Mouse (Mus musculus) left cerebral cortex, adult 2 months (tissue): ENCODE measurements at regions not wholly inside any gene's neighbourhood (a gene's known extent, or its start where the extent isn't known, plus 50 kb on each side); places are given as distances from the start of the nearest gene placed in this dataset.

ENCODE experiments used
- DNase-seq, 2 experiments: peaks; one replicate each; pipeline ENCODE4 v3.0.0; 2021 to 2022; ENCODE audit warnings: low spot score in 2 of 2, mixed read lengths in 1 of 2; ENCODE audit errors: extremely low spot score in 1 of 2
- H3K27ac ChIP-seq: fragments of 200-600 bp; 2 replicates; pipeline ENCODE4 v1.8.1; 2022
- H3K4me3 ChIP-seq: fragments of 200-600 bp; 2 replicates; pipeline ENCODE4 v1.8.1; 2022
- CTCF ChIP-seq: fragments of 200-600 bp; IDR thresholded peaks from 2 replicates; pipeline ENCODE4 v1.8.1; 2022; ENCODE audit warnings: antibody characterized with exemption, mild to moderate bottlenecking, moderate library complexity
- intact Hi-C: fragments of 180-260 bp; cut with DNase I; formaldehyde crosslinking; loops from one replicate; pipeline ENCODE4 v1.15.1; 2025

GRCm38 (mm10) chr16:77444647-77445046 lies 157.2 kb downstream of the Gm11146 start:
- intact Hi-C loops = loop anchor here (2.0 to 10.0 kb wide), 3 partner anchors 192 to 710 kb away; no protein-coding TSS in a partner anchor
- no peak for TF ChIP-seq CTCF
- DNase-seq = no peak
- Histone ChIP-seq H3K4me3 (no peak overlapping the region), H3K27ac (no peak overlapping the region)

GRCm38 (mm10) chr16:77444006-77444405 lies 157.9 kb downstream of the Gm11146 start:
- no peak overlapping the region for H3K27ac ChIP-seq
- intact Hi-C loops = loop anchor here (2.0 to 10.0 kb wide), 3 partner anchors 191 to 711 kb away; no protein-coding TSS in a partner anchor
- TF ChIP-seq CTCF = peak; percentile 76

GRCm38 (mm10) chr16:77443318-77443717 lies 158.6 kb downstream of the Gm11146 start:
- intact Hi-C loops = loop anchor here (5.0 to 10.0 kb wide), 2 partner anchors 316 to 711 kb away; no protein-coding TSS in a partner anchor
- TF ChIP-seq CTCF = no peak
- DNase-seq = no peak
- Histone ChIP-seq H3K27ac (no peak overlapping the region), H3K4me3 (no peak overlapping the region)

More at GRCm38 (mm10) chr16:77444006-77444405, 157.9 kb downstream of the Gm11146 start:
- DNase-seq = no peak
- no peak overlapping the region for H3K4me3 ChIP-seq

DNA sequence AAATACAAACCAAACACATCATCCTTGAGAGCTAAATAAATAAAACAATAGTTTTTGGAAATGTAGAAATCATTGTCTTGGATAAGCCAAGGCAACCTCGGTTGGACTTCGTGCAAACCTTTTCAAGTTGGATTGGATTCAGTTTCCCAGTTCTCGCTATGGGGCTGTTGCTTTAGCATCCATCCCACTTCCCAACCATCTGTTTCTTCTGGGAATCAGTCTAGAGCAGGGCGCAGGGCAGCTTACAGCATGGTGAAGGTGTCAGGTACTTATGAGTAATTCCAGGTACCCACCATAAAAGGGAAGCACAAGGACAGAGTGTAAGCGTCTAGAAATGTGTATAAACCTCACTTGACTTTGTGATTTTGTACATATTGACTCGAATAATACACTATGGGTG lies 159.0 kb downstream of the Gm11146 start:
- no peak for TF ChIP-seq CTCF
- intact Hi-C loops = loop anchor here (5.0 to 10.0 kb wide), 2 partner anchors 316 to 712 kb away; no protein-coding TSS in a partner anchor
- DNase-seq = no peak

DNA sequence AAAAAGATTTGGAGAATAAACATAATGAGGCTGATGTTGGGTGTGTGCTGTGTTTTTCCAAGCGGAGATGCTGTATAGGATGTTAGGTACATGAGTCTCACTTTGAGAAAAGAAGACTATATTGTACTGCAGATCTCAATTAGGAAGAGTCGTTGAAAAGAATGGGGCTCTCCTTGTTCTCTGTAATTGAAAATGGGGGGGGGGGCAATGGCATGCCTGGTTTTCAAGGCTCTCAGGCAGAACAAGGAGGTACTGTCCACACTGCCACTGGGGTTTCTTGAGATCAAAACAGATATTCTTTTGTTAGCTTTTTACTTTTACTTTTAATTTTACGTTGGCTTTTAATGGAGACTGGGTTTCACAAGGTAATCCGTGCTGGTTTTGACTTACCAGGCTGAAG lies 170.5 kb downstream of the Gm11146 start:
- intact Hi-C loops = no loop called here
- Histone ChIP-seq H3K27ac (no peak overlapping the region), H3K4me3 (no peak overlapping the region)
- no peak for TF ChIP-seq CTCF
- DNase-seq = no peak

More for the DNA sequence above, 159.0 kb downstream of the Gm11146 start:
- Histone ChIP-seq H3K27ac (no peak overlapping the region), H3K4me3 (no peak overlapping the region)

DNA sequence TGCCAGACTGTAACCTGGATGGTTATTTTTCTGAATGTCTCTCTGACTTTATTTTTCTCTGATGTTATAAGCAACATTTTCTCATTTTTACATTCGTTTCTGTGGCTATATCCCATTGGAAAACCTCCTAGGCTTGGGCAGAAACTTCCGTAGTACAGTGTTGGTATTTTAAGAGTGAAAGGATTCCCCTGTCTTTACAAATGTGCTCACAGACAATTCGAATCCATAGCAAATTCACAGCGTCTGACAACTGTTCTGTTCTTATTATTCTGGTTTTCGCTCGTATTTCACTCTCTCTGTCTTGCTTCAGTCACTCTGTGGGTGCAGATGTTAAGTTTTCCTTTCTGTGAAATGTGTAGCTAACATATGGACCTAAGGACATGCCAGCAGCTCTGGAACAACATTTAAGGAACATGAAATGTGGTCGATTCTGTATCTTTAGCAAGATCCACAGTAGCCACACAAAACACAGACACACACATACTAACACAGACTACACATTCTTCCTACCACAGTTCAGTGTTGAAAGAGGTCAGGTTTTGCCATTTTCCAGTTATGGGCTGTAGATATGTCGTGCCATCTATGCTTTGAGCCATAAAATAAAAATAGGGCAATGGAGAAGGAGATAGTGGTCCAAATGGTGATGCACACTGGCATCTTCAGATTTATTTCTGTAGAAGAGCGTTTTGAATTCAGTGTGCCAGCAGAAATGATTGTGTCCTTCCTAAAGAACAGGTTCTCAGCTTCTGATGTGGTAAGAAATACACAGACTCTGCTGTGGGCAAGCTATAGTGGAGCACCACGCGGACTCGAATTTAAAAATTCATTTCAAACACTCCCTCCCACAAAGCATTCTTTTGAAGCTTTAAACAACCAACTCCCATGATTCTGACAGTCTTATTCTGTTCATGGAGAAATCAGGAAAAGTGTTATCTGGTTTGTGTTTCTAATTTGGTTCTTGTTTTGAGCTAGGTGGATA lies 179.2 kb downstream of the Gm11146 start:
- DNase-seq = no peak
- Histone ChIP-seq H3K4me3 (peak overlapping the region; percentile 43), H3K27ac (peak overlapping the region; percentile 87)
- intact Hi-C loops = loop anchor here (1.0 to 5.0 kb wide), 4 partner anchors 78 to 220 kb away; no protein-coding TSS in a partner anchor
- no peak for TF ChIP-seq CTCF

DNA sequence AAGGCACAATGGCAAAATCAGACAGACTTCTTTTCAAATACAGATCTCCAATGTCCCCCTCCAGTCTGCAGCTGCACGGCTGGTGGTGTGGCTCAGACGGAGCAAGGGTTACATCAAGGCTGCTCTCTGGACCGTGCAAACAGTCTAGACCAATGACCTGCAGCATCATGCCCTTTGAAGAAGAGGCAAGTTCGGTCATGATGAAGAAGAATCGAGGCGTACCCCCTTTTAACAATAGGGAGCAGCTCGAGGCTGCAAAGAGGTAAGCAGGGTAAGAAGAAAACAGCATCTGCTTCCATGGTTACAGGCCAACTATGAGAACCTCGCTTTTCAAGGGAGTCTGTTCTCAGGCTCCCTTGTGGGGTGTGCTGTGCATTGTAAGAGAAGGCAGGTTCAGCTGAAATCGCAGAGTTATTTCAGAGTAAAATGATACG lies 180.3 kb downstream of the Gm11146 start:
- TF ChIP-seq CTCF = no peak
- peak overlapping the region; percentile 43 for H3K4me3 ChIP-seq
- peak; percentile 46 to 53 for DNase-seq
- intact Hi-C loops = loop anchor here (1.0 to 5.0 kb wide), 4 partner anchors 79 to 221 kb away; no protein-coding TSS in a partner anchor
- peak overlapping the region; percentile 87 for H3K27ac ChIP-seq

GRCm38 (mm10) chr16:77421001-77421400 lies 180.9 kb downstream of the Gm11146 start:
- Histone ChIP-seq H3K4me3 (peak overlapping the region; percentile 43), H3K27ac (peak overlapping the region; percentile 87)
- TF ChIP-seq CTCF = no peak
- intact Hi-C loops = loop anchor here (1.0 to 5.0 kb wide), 2 partner anchors 90 to 221 kb away; no protein-coding TSS in a partner anchor
- DNase-seq = no peak

- no peak for TF ChIP-seq CTCF
- intact Hi-C loops = loop anchor here (5.0 kb wide), 1 partner anchor 222 kb away; no protein-coding TSS in a partner anchor
- Histone ChIP-seq H3K27ac (peak overlapping the region; percentile 87), H3K4me3 (peak overlapping the region; percentile 43)
- DNase-seq = peak in 1 of 2 experiments; percentile 36
Measured at GRCm38 (mm10) chr16:77420136-77420860, 181.6 kb downstream of the Gm11146 start.

- peak overlapping the region; percentile 43 for H3K4me3 ChIP-seq
- no peak for DNase-seq
- TF ChIP-seq CTCF = no peak
- peak overlapping the region; percentile 87 for H3K27ac ChIP-seq
- intact Hi-C loops = no loop called here
Measured at GRCm38 (mm10) chr16:77419116-77419735, 182.7 kb downstream of the Gm11146 start.

DNA sequence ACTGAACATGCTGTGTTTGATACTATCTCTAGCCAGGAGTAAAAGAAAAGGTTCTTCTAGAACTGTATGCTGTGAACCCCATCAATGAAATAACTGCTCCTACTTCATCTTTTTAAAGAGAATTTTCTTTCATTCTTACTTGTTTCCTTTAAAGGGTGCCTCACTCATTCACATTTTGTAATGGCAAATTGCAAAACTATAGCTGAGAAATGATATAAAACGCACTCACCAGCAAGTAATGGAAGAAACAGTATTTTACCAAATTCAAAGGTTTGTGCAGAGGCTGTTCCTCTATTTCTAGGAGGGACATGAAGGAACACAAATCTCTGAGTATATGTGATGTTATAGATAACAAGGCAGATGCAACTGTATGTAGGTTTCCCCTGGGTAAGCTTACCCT lies 183.4 kb downstream of the Gm11146 start:
- intact Hi-C loops = no loop called here
- no peak for TF ChIP-seq CTCF
- peak overlapping the region; percentile 43 for H3K4me3 ChIP-seq
- H3K27ac ChIP-seq = peak overlapping the region; percentile 87
- DNase-seq = no peak
